Mouse (Mus musculus) CH12.LX (cell line): ENCODE data around the gene AW551984.

Experiments
- CHD1 ChIP-seq: IDR thresholded peaks from 2 replicates; pipeline ENCODE4 v1.6.1; 2012; ENCODE audit warnings: low read depth, low read length, improper control_type of control experiment, inconsistent platforms
- CHD2 ChIP-seq: IDR thresholded peaks from 2 replicates; pipeline ENCODE4 v1.6.1; 2011; ENCODE audit warnings: low read length, improper control_type of control experiment
- CTCF ChIP-seq, 2 experiments: IDR thresholded peaks in 1 of 2; conservative IDR thresholded peaks in 1 of 2; 2 replicates each; pipeline ENCODE4 v1.5.1; 2011 to 2012; ENCODE audit warnings: low read depth in 2 of 2, low read length in 2 of 2, improper control_type of control experiment in 1 of 2, inconsistent platforms in 1 of 2, mild to moderate bottlenecking in 1 of 2, moderate library complexity in 1 of 2
- EP300 ChIP-seq: IDR thresholded peaks from 2 replicates; pipeline ENCODE4 v1.6.1; 2011; ENCODE audit warnings: low read length, improper control_type of control experiment
- MAX ChIP-seq: IDR thresholded peaks from 2 replicates; pipeline ENCODE4 v1.6.1; 2011; ENCODE audit warnings: low read length, improper control_type of control experiment
- RAD21 ChIP-seq: IDR thresholded peaks from 2 replicates; pipeline ENCODE4 v1.6.1; 2011; ENCODE audit warnings: low read depth, mild to moderate bottlenecking, low read length, improper control_type of control experiment, moderate library complexity
- RCOR1 ChIP-seq: conservative IDR thresholded peaks from 2 replicates; pipeline ENCODE4 v1.6.1; 2012; ENCODE audit warnings: low read depth, mild to moderate bottlenecking, inconsistent platforms, low read length, improper control_type of control experiment
- SMC3 ChIP-seq: IDR thresholded peaks from 2 replicates; pipeline ENCODE4 v1.6.1; 2011; ENCODE audit warnings: low read depth, low read length, improper control_type of control experiment
- USF1 ChIP-seq: IDR thresholded peaks from 2 replicates; pipeline ENCODE4 v1.6.1; 2014; ENCODE audit warnings: low read depth, mild to moderate bottlenecking, inconsistent platforms, low read length, improper control_type of control experiment

- no peak for TF ChIP-seq EP300
- no peak for TF ChIP-seq CHD1
- TF ChIP-seq MAX = no peak
- no peak for TF ChIP-seq CTCF (conservative IDR thresholded peaks at IDR 0.05 in 1 of 2, IDR thresholded peaks at IDR 0.05 in 1 of 2; ENCODE audit: low read depth in 2 of 2, low read length in 2 of 2)
- no peak for TF ChIP-seq RCOR1
- no peak for TF ChIP-seq RAD21
- no peak for TF ChIP-seq CHD2
- no peak for TF ChIP-seq SMC3
- TF ChIP-seq USF1 = no peak
Observed at GRCm38 (mm10) chr9:39550806-39551205, 53.4 kb downstream of the AW551984 start.
